Mouse (Mus musculus) C2C12 (cell line): ENCODE results near the gene Por.

Experiments used
- CTCF ChIP-seq: IDR thresholded peaks from one replicate; pipeline ENCODE4 v1.5.1; 2011; ENCODE audit not compliant: control insufficient read depth, insufficient read depth, insufficient read length
- MAX ChIP-seq: IDR thresholded peaks from one replicate; pipeline ENCODE4 v1.6.1; 2011; ENCODE audit warnings: mild to moderate bottlenecking, control low read depth
- MYOG ChIP-seq: IDR thresholded peaks from one replicate; pipeline ENCODE4 v1.6.1; 2011; ENCODE audit not compliant: control insufficient read depth, insufficient read length; ENCODE audit errors: extremely low read depth

DNA sequence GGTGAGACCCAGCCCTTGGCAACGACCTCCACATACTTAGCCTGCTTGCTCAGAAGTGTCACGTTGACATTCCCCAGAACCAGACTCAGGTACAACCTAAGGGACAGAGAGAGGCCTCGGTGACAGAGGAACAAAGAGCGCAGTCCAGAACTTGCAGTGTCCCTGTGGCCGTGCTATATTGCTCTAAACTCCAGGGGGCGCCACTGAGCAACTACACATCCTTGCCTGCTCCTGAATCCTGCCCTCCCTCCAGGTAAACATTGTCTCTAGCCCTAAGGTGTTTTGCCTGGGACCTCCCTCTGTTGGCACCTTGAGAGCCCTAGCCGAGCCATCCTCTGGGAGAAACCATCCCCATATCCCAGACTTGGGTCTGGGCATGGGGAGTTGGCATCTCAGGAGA, 67.3 kb downstream of the Por start:
- no peak for TF ChIP-seq CTCF
- no peak for TF ChIP-seq MAX
- no peak for TF ChIP-seq MYOG
